Mouse (Mus musculus) kidney, adult 2 months (tissue): ENCODE data around the gene 1700016H13Rik. TPM values are rescaled to one million over a fixed set of nuclear protein-coding genes. Genes with fewer than 3 reads are reported as not detected.

Experiments
- DNase-seq: peaks from one replicate; pipeline ENCODE4 v3.0.0; 2021
- H3K27ac ChIP-seq: fragments of 200-500 bp; 2 replicates; pipeline ENCODE4 v1.5.1; 2012; ENCODE audit warnings: low read depth, low read length, control low read depth, inconsistent platforms; ENCODE audit not compliant: insufficient read depth
- H3K27me3 ChIP-seq: fragments of 200-500 bp; replicated peaks from 2 replicates; pipeline ENCODE4 v1.6.1; 2012; ENCODE audit warnings: mild to moderate bottlenecking, moderate library complexity, low read length, inconsistent platforms; ENCODE audit not compliant: control insufficient read depth, insufficient read depth
- H3K36me3 ChIP-seq: fragments of 200-500 bp; 2 replicates; pipeline ENCODE4 v1.6.1; 2012; ENCODE audit warnings: mild to moderate bottlenecking, moderate library complexity, low read length, inconsistent platforms; ENCODE audit not compliant: control insufficient read depth, insufficient read depth
- H3K4me1 ChIP-seq: fragments of 200-500 bp; 2 replicates; pipeline ENCODE4 v1.6.1; 2011; ENCODE audit warnings: low read length; ENCODE audit not compliant: control insufficient read depth, insufficient read depth
- H3K4me3 ChIP-seq: fragments of 200-500 bp; 2 replicates; pipeline ENCODE4 v1.5.1; 2011; ENCODE audit warnings: mild to moderate bottlenecking, low read depth, low read length, control low read depth; ENCODE audit not compliant: insufficient read depth
- CTCF ChIP-seq: fragments of 200-500 bp; conservative IDR thresholded peaks from 2 replicates; pipeline ENCODE4 v1.5.1; 2011; ENCODE audit warnings: low read depth, mild to moderate bottlenecking, control low read depth, low read length, moderate library complexity, mixed read lengths; ENCODE audit not compliant: insufficient read depth, insufficient read length
- POLR2A ChIP-seq: fragments of 200-500 bp; IDR thresholded peaks from one replicate; pipeline ENCODE4 v1.6.1; 2011; ENCODE audit warnings: low read depth, low read length, control low read depth
- WGBS: fragments of 180-500 bp; shearing (Covaris S2); methylation state at CpG from one replicate; pipeline ENCODE4 v1.1.7; 2018; 5-methylcytosine and 5-hydroxymethylcytosine counted together
- polyA plus RNA-seq: library from polyadenylated mRNA; depleted of rRNA; stranded (reverse); fragments of >200 nt; gene quantifications from 2 replicates; pipeline ENCODE4 v1.2.3, GENCODE M21; 2012

1700016H13Rik gene
- polyA plus RNA-seq, 1 experiment: not detected

GRCm38 (mm10) chr5:103647320-103647719 is 8.5 kb downstream of the 1700016H13Rik start:
- Histone ChIP-seq H3K27me3 (no peaks in the 10 kb centered on the region), H3K4me1 (no peaks in the 10 kb centered on the region), H3K4me3 (no peak overlapping the region), H3K36me3 (no peaks in the 10 kb centered on the region), H3K27ac (no peak overlapping the region)
- DNase-seq: no peak
- WGBS: 90% methylated on average over 3 of the region's 3 CpGs
- TF ChIP-seq POLR2A (no peak), CTCF (no peak)

DNA sequence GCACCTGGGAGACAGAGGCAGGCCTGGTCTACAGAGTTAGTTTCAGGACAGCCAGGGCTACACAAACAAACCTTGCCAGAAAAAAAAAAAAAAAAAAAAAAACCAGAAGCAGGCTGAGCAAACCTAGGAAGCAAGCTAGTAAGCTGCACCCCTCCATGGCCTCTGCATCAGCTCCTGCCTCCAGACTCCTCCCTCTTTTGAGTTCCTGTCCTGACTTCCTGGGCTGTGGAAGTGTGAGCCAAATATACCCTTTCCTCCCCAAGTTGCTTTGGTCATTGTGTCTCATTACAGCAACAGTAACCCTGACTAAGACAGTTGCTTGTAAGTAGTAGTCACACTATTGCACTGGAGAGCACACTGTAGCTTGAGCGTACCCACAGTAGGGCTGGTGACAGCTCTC is 11.6 kb downstream of the 1700016H13Rik start:
- Histone ChIP-seq H3K4me3 (no peak overlapping the region), H3K36me3 (no peaks in the 10 kb centered on the region), H3K4me1 (no peaks in the 10 kb centered on the region), H3K27me3 (no peaks in the 10 kb centered on the region), H3K27ac (no peak overlapping the region)
- DNase-seq: no peak
- 97% methylated on average over 1 of the region's 1 CpGs for WGBS
- TF ChIP-seq POLR2A (no peak), CTCF (no peak)

GRCm38 (mm10) chr5:103637162-103637561 is 18.6 kb downstream of the 1700016H13Rik start:
- H3K27ac ChIP-seq: no peak overlapping the region
- H3K4me1 ChIP-seq: no peaks in the 10 kb centered on the region
- H3K36me3 ChIP-seq: no peaks in the 10 kb centered on the region
- WGBS: 88% methylated on average over 2 of the region's 2 CpGs
- TF ChIP-seq CTCF (no peak), POLR2A (no peak)
- no peak overlapping the region for H3K4me3 ChIP-seq
- H3K27me3 ChIP-seq: no peaks in the 10 kb centered on the region
- DNase-seq: no peak

- no peaks in the 10 kb centered on the region for H3K4me1 ChIP-seq
- 79% methylated on average over 9 of the region's 9 CpGs for WGBS
- H3K27me3 ChIP-seq: no peaks in the 10 kb centered on the region
- H3K4me3 ChIP-seq: no peak overlapping the region
- no peaks in the 10 kb centered on the region for H3K36me3 ChIP-seq
- peak overlapping the region; percentile 69; the same call in 1 of the 2 replicates for H3K27ac ChIP-seq
- no peak for TF ChIP-seq CTCF
- TF ChIP-seq POLR2A: no peak
- no peak for DNase-seq
Measured at GRCm38 (mm10) chr5:103629854-103630580, 25.8 kb downstream of the 1700016H13Rik start.

GRCm38 (mm10) chr5:103629111-103629764 is 26.6 kb downstream of the 1700016H13Rik start, which contains the start of gene Slc10a6:
Slc10a6 (minus strand) TSS chr5:103629403.
- no peaks in the 10 kb centered on the region for H3K27me3 ChIP-seq
- WGBS: 48% methylated on average over 17 of the region's 17 CpGs
- H3K4me3 ChIP-seq: peak within 1 kb of the TSS; percentile 26; the same call in 1 of the 2 replicates
- TF ChIP-seq POLR2A (no peak), CTCF (no peak)
- no peaks in the 10 kb centered on the region for H3K36me3 ChIP-seq
- H3K27ac ChIP-seq: peak within 1 kb of the TSS; percentile 69
- peak; percentile 92 for DNase-seq
- H3K4me1 ChIP-seq: no peaks in the 10 kb centered on the region

- peak overlapping the region; percentile 57; the same call in 1 of the 2 replicates for H3K27ac ChIP-seq
- H3K27me3 ChIP-seq: no peaks in the 10 kb centered on the region
- no peaks in the 10 kb centered on the region for H3K4me1 ChIP-seq
- 80% methylated on average over 6 of the region's 6 CpGs for WGBS
- peak overlapping the region; percentile 26; the same call in 1 of the 2 replicates for H3K4me3 ChIP-seq
- H3K36me3 ChIP-seq: no peaks in the 10 kb centered on the region
- TF ChIP-seq POLR2A: no peak
- TF ChIP-seq CTCF: no peak
- DNase-seq: no peak
Measured at GRCm38 (mm10) chr5:103628499-103628898, 27.3 kb downstream of the 1700016H13Rik start.

- no peak for TF ChIP-seq POLR2A
- no peak overlapping the region for H3K4me3 ChIP-seq
- H3K36me3 ChIP-seq: no peaks in the 10 kb centered on the region
- DNase-seq: no peak
- 84% methylated on average over 5 of the region's 5 CpGs for whole genome bisulfite sequencing
- H3K27me3 ChIP-seq: no peaks in the 10 kb centered on the region
- no peak overlapping the region for H3K27ac ChIP-seq
- no peaks in the 10 kb centered on the region for H3K4me1 ChIP-seq
Measured at GRCm38 (mm10) chr5:103624831-103625230, 31.0 kb downstream of the 1700016H13Rik start.
